In the genomic region with DNA sequence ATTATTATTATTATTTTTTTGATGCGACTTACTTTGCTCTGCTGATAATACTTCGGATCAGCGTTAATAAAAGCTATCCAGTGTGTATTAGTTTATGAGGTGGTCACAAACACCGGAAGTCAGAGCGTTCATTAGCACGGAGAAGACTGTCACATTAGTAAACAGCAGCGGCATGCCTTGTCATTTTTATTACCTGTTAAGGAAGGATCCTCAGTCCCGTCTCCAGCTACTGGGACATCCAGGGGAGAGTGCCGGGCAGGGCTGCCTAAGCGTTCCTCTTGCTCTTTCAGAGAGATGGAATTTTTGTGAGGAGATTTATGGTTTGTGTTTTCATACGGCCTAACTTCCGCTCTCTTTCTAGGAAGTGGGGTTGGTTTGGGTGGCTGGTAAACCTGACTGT, we compare ENCODE assay signal across 45 mouse cellular contexts. TPM values are rescaled to one million over a fixed set of nuclear protein-coding genes. Genes with fewer than 3 reads are reported as not detected.
DNase-seq lines count a peak whose midpoint lies in the region; ATAC-seq and TF ChIP-seq lines count a peak whose summit lies in the region.
"Had no signal": no experiment of that assay in that cellular context is flagged by ENCODE, and none has a peak within 500 bp of the region (broad histone marks: within the 10 kb centered on the region; RNA-seq: fewer than 3 reads in every experiment).

No protein-coding gene starts in this region.

- TF ChIP-seq CTCF in gastrocnemius, adult 2 months (IDR thresholded peaks at IDR 0.05) = no peak

- no peak overlapping the region for H3K4me3 ChIP-seq in gastrocnemius, adult 2 months
- H3K4me3 ChIP-seq in lung, embryonic 15.5 days = no peak overlapping the region
- no peak overlapping the region for H3K4me3 ChIP-seq in brown adipose tissue, adult 24 weeks (ENCODE audit: insufficient read depth, low read depth, low read length)
- H3K4me3 ChIP-seq in limb, embryonic 10.5 days = peak overlapping the region; percentile 16; the same call in 1 of the 2 replicates
- H3K4me3 ChIP-seq: erythroblast, embryonic 14.5 days; heart, embryonic 15.5 days; layer of hippocampus, adult 2 months; liver, embryonic 15.5 days; midbrain, embryonic 13.5 days; stomach, embryonic 15.5 days had no signal

- no peak for ATAC-seq in lung, embryonic 15.5 days (ENCODE audit: borderline replicate concordance, extremely low read depth, low FRiP score, low TSS enrichment)
- ATAC-seq in megakaryocyte, adult 5-6 weeks (ENCODE audit: poor library complexity, severe bottlenecking) = no peak
- ATAC-seq: activated CD4-positive, CD25-positive, alpha-beta regulatory T cell, adult 4 months; hindbrain, embryonic 16.5 days; midbrain, embryonic 13.5 days had no signal

- peaks cover 26% of the 10 kb centered on the region; the same call in 1 of the 2 replicates for H3K27me3 ChIP-seq in lung, embryonic 15.5 days
- no peaks in the 10 kb centered on the region for H3K27me3 ChIP-seq in limb, embryonic 10.5 days (ENCODE audit: low read depth, poor library complexity, severe bottlenecking)
- H3K27me3 ChIP-seq: CH12.LX; heart, embryonic 15.5 days; liver, embryonic 15.5 days; midbrain, embryonic 13.5 days; stomach, embryonic 15.5 days had no signal

- H3K4me2 ChIP-seq in lung, embryonic 15.5 days = peak overlapping the region; percentile 24
- H3K4me2 ChIP-seq: heart, embryonic 15.5 days; liver, embryonic 15.5 days; midbrain, embryonic 13.5 days; stomach, embryonic 15.5 days had no signal

- no peak overlapping the region for H3K9ac ChIP-seq in lung, embryonic 15.5 days
- H3K9ac ChIP-seq: heart, embryonic 15.5 days; liver, embryonic 15.5 days; midbrain, embryonic 13.5 days; stomach, embryonic 15.5 days had no signal

- intact Hi-C loops in gastrocnemius, adult 2 months (cut with DNase I) = loop anchor here (5.0 kb wide), 2 partner anchors 99 to 139 kb away; no protein-coding TSS in a partner anchor
- intact Hi-C loops in left cerebral cortex, postnatal 14 days (cut with DNase I) = no loop called here

- H3K27ac ChIP-seq in gastrocnemius, adult 2 months = peak overlapping the region; percentile 55; the same call in 1 of the 2 replicates
- H3K27ac ChIP-seq in lung, embryonic 15.5 days = no peak overlapping the region
- H3K27ac ChIP-seq in brown adipose tissue, adult 24 weeks (replicated peaks; ENCODE audit: low read depth, low read length) = peak overlapping the region; percentile 57; the same call in 1 of the 2 replicates
- H3K27ac ChIP-seq in limb, embryonic 10.5 days = no peak overlapping the region
- H3K27ac ChIP-seq: heart, embryonic 15.5 days; layer of hippocampus, adult 2 months; liver, embryonic 15.5 days; midbrain, embryonic 13.5 days; stomach, embryonic 15.5 days had no signal

- H3K4me1 ChIP-seq in lung, embryonic 15.5 days = no peaks in the 10 kb centered on the region
- 0 out of 2 replicates have a peak, but pooled peaks cover 2% of the 10 kb centered on the region for H3K4me1 ChIP-seq in brown adipose tissue, adult 24 weeks (ENCODE audit: control insufficient read depth, insufficient read depth, insufficient read length, low read length)
- H3K4me1 ChIP-seq in limb, embryonic 10.5 days = peaks cover 5% of the 10 kb centered on the region; the same call in 1 of the 2 replicates
- H3K4me1 ChIP-seq: heart, embryonic 15.5 days; liver, embryonic 15.5 days; midbrain, embryonic 13.5 days; stomach, embryonic 15.5 days had no signal

- H3K9me3 ChIP-seq in lung, embryonic 15.5 days = no peaks in the 10 kb centered on the region
- H3K9me3 ChIP-seq in limb, embryonic 10.5 days (replicated peaks) = no peaks in the 10 kb centered on the region
- H3K9me3 ChIP-seq: heart, embryonic 15.5 days; liver, embryonic 15.5 days; midbrain, embryonic 13.5 days; stomach, embryonic 15.5 days had no signal

- DNase-seq in gastrocnemius, adult 2 months = no peak
- no peak for DNase-seq in gastrocnemius, adult 18-20 months (ENCODE audit: low spot score)
- no peak for DNase-seq in lung, postnatal 4 days
- DNase-seq in limb, embryonic 10.5 days (ENCODE audit: low spot score) = no peak
- DNase-seq in left cerebral cortex, postnatal 14 days (ENCODE audit: low spot score in 2 of 2) = no peak
- DNase-seq: adrenal gland, adult 2 months; adrenal gland, postnatal 36 days; cerebellum, adult 2 months; cerebellum, postnatal 14 days; gastrocnemius, postnatal 36 days; kidney, adult 11 months; kidney, postnatal 36 days; left cerebral cortex, postnatal 4 days; lung, postnatal 36 days; right cerebral cortex, postnatal 25 days; thymus, adult 18-20 months; thymus, postnatal 25 days had no signal

- 45% methylated on average over 12 of the region's 12 CpGs for WGBS in lung, embryonic 15.5 days
- 41% methylated on average over 12 of the region's 12 CpGs for WGBS in limb, embryonic 10.5 days

- no peaks in the 10 kb centered on the region for H3K36me3 ChIP-seq in lung, embryonic 15.5 days
- H3K36me3 ChIP-seq in limb, embryonic 10.5 days = no peaks in the 10 kb centered on the region
- H3K36me3 ChIP-seq: heart, embryonic 15.5 days; liver, embryonic 15.5 days; stomach, embryonic 15.5 days had no signal

RNA-seq across cellular contexts. Expression of a gene that starts 45.0 kb away (rescaled TPM):
- total RNA-seq in gastrocnemius, adult 2 months (2021) = under 1 TPM in 1 of 2 experiments, not detected in 1; 0.18 TPM
- not detected for total RNA-seq in gastrocnemius, adult 18-20 months (2021)
- polyA plus RNA-seq in lung, embryonic 15.5 days (2015; fragmentation: Nextera tagmentation; extraction: Ambion mirVana) = not detected in 2 replicates
- polyA plus RNA-seq in brown adipose tissue, adult 24 weeks (2012; ENCODE audit: insufficient read depth, insufficient read length, missing spikeins) = not detected in 2 replicates
- not detected in 2 replicates for polyA plus RNA-seq in limb, embryonic 10.5 days (2016; fragmentation: Nextera tagmentation; extraction: Ambion mirVana)
- not detected in 2 replicates for total RNA-seq in megakaryocyte, adult 5-6 weeks (2015)
- total RNA-seq in megakaryocyte, adult 5-6 weeks (2017) = not detected in 2 replicates
- total RNA-seq in left cerebral cortex, postnatal 14 days (2021) = not detected
- total RNA-seq: adrenal gland, adult 2 months; CH12.LX; ES-E14; heart, adult 8-10 months; heart, postnatal 25 days; layer of hippocampus, adult 2 months; layer of hippocampus, postnatal 25 days; left cerebral cortex, adult 8-10 months; left cerebral cortex, postnatal 4 days; megakaryocyte-erythroid progenitor cell, adult 5-6 weeks; monocyte, adult 5-6 weeks; neutrophil, adult 5-6 weeks had no signal
- polyA plus RNA-seq: activated CD4-positive, CD25-positive, alpha-beta regulatory T cell, adult 4 months; adrenal gland, adult 2 months; brain, embryonic 14.5 days; C2C12; cerebellum, adult 2 months; cortical plate, adult 2 months; embryonic facial prominence, embryonic 14.5 days; erythroblast, embryonic 14.5 days; forebrain, embryonic 11.5 days; heart, embryonic 15.5 days; hindbrain, embryonic 11.5 days; hindbrain, embryonic 16.5 days; kidney, embryonic 14.5 days; liver, adult 2 months; liver, embryonic 15.5 days; midbrain, embryonic 13.5 days; stomach, embryonic 15.5 days had no signal

RNA-seq across cellular contexts. Expression of a gene that starts 45.7 kb away (rescaled TPM):
- total RNA-seq in gastrocnemius, adult 2 months (2021) = 10 to 100 TPM; 25.3 to 37.5 TPM
- 10 to 100 TPM; 19.4 to 30.3 TPM for total RNA-seq in gastrocnemius, adult 18-20 months (2021)
- 7.8 and 9.0 TPM in 2 replicates for polyA plus RNA-seq in lung, embryonic 15.5 days (2015; fragmentation: Nextera tagmentation; extraction: Ambion mirVana)
- polyA plus RNA-seq in brown adipose tissue, adult 24 weeks (2012; ENCODE audit: insufficient read depth, insufficient read length, missing spikeins) = 132 and 150 TPM in 2 replicates
- polyA plus RNA-seq in limb, embryonic 10.5 days (2016; fragmentation: Nextera tagmentation; extraction: Ambion mirVana) = 0.43 and 1.5 TPM in 2 replicates
- not detected in 2 replicates for total RNA-seq in megakaryocyte, adult 5-6 weeks (2015)
- total RNA-seq in megakaryocyte, adult 5-6 weeks (2017) = not detected in 2 replicates
- total RNA-seq in left cerebral cortex, postnatal 14 days (2021) = 10 to 100 TPM; 29.1 to 31.9 TPM
- total RNA-seq: CH12.LX; megakaryocyte-erythroid progenitor cell, adult 5-6 weeks; monocyte, adult 5-6 weeks; neutrophil, adult 5-6 weeks had no signal
- polyA plus RNA-seq: activated CD4-positive, CD25-positive, alpha-beta regulatory T cell, adult 4 months; erythroblast, embryonic 14.5 days had no signal

Comparison
In these comparisons a context has a peak if more than half of its experiments do, and no peak if none do; other contexts are left out.
1. H3K27ac ChIP-seq: peak in gastrocnemius, adult 2 months (single experiment) and brown adipose tissue, adult 24 weeks (single experiment); none in lung, embryonic 15.5 days (single experiment) and limb, embryonic 10.5 days (single experiment).
2. RNA of a gene that starts 45.7 kb away (total RNA-seq): 25.3 to 37.5 TPM in gastrocnemius, adult 2 months, 29.1 to 31.9 TPM in left cerebral cortex, postnatal 14 days and 19.4 to 30.3 TPM in gastrocnemius, adult 18-20 months; not detected in megakaryocyte, adult 5-6 weeks; every median in the first group is over 10 times any median in the second.